Mouse (Mus musculus) spleen, adult 2 months (tissue): ENCODE measurements around the gene Capn7. TPM values are rescaled to one million over a fixed set of nuclear protein-coding genes. Genes with fewer than 3 reads are reported as not detected.

Source experiments
- DNase-seq, 2 experiments: peaks; one replicate each; pipeline versions ENCODE4 v3.0.0 to v3.0.0-alpha.2; 2012 to 2021; ENCODE audit warnings: low spot score in 2 of 2, low read depth in 1 of 2
- H3K27ac ChIP-seq: fragments of 200-500 bp; 2 replicates; pipeline ENCODE4 v1.5.1; 2012; ENCODE audit warnings: low read length, inconsistent platforms; ENCODE audit not compliant: insufficient read depth
- H3K27me3 ChIP-seq: fragments of 200-500 bp; 2 replicates; pipeline ENCODE4 v1.6.1; 2012; ENCODE audit warnings: mild to moderate bottlenecking, moderate library complexity, low read length, inconsistent platforms; ENCODE audit not compliant: control insufficient read depth, insufficient read depth
- H3K36me3 ChIP-seq: fragments of 200-500 bp; 2 replicates; pipeline ENCODE4 v1.6.1; 2012; ENCODE audit warnings: mild to moderate bottlenecking, low read length, inconsistent platforms; ENCODE audit not compliant: control insufficient read depth, insufficient read depth
- H3K4me1 ChIP-seq: fragments of 200-500 bp; 2 replicates; pipeline ENCODE4 v1.6.1; 2011; ENCODE audit warnings: inconsistent platforms; ENCODE audit not compliant: control insufficient read depth, insufficient read depth, insufficient read length
- H3K4me3 ChIP-seq: fragments of 200-500 bp; 2 replicates; pipeline ENCODE4 v1.5.1; 2011; ENCODE audit warnings: mild to moderate bottlenecking, inconsistent platforms; ENCODE audit not compliant: insufficient read depth, insufficient read length; ENCODE audit errors: extremely low read depth
- CTCF ChIP-seq: fragments of 200-500 bp; IDR thresholded peaks from 2 replicates; pipeline ENCODE4 v1.5.1; 2011; ENCODE audit warnings: mild to moderate bottlenecking, inconsistent platforms; ENCODE audit not compliant: insufficient read depth, insufficient read length, insufficient replicate concordance; ENCODE audit errors: extremely low read depth
- POLR2A ChIP-seq: fragments of 200-500 bp; IDR thresholded peaks from 2 replicates; pipeline ENCODE4 v1.6.1; 2011; ENCODE audit warnings: low read depth, low read length, inconsistent platforms
- WGBS: fragments of 180-500 bp; shearing (Covaris S2); methylation state at CpG from one replicate; pipeline ENCODE4 v1.1.7; 2018; 5-methylcytosine and 5-hydroxymethylcytosine counted together
- polyA plus RNA-seq: library from polyadenylated mRNA; depleted of rRNA; stranded (reverse); fragments of >200 nt; gene quantifications from 2 replicates; pipeline ENCODE4 v1.2.3, GENCODE M21; 2012; rRNA removed

Capn7 gene
- polyA plus RNA-seq, 1 experiment, result 7.8 TPM

GRCm38 (mm10) chr14:31420135-31420534 lies 83.7 kb downstream of the Capn7 start:
- Histone ChIP-seq H3K36me3 (peaks cover 16% of the 10 kb centered on the region; the same call in 1 of the 2 replicates), H3K27ac (peak overlapping the region; percentile 91), H3K27me3 (no peaks in the 10 kb centered on the region), H3K4me3 (no peak overlapping the region), H3K4me1 (peaks cover 63% of the 10 kb centered on the region)
- DNase-seq, result no peak
- whole genome bisulfite sequencing, result 69% methylated on average over 8 of the region's 8 CpGs
- TF ChIP-seq CTCF (no peak), POLR2A (no peak)

- Histone ChIP-seq H3K4me1 (peaks cover 59% of the 10 kb centered on the region), H3K4me3 (no peak overlapping the region), H3K27ac (peak overlapping the region; percentile 91), H3K27me3 (no peaks in the 10 kb centered on the region), H3K36me3 (peaks cover 16% of the 10 kb centered on the region; the same call in 1 of the 2 replicates)
- 45% methylated on average over 7 of the region's 7 CpGs for WGBS
- peak in 1 of 2 experiments; percentile 63 for DNase-seq
- TF ChIP-seq POLR2A, result no peak
- no peak for TF ChIP-seq CTCF
These were observed 84.1 kb downstream of the Capn7 start for GRCm38 (mm10) chr14:31420562-31420961.

GRCm38 (mm10) chr14:31420985-31421384 lies 84.5 kb downstream of the Capn7 start:
- TF ChIP-seq POLR2A (no peak), CTCF (no peak)
- no peaks in the 10 kb centered on the region for H3K27me3 ChIP-seq
- H3K4me1 ChIP-seq, result peaks cover 55% of the 10 kb centered on the region
- peaks cover 18% of the 10 kb centered on the region for H3K36me3 ChIP-seq
- H3K4me3 ChIP-seq, result no peak overlapping the region
- peak overlapping the region; percentile 91 for H3K27ac ChIP-seq
- WGBS, result 77% methylated on average over 7 of the region's 7 CpGs
- DNase-seq, result no peak

Other genes starting within 250 kb of the Capn7 start
- 33.3 and 44.2 TPM in 2 replicates for gene Smim4, start 207.7 kb upstream of the Capn7 start, polyA plus RNA-seq
- 30.3 and 46.4 TPM in 2 replicates for gene Nt5dc2, start 205.6 kb upstream of the Capn7 start, polyA plus RNA-seq
- 42.1 and 44.3 TPM in 2 replicates for gene Stab1, start 168.0 kb upstream of the Capn7 start, polyA plus RNA-seq
- gene Tnnc1, start 128.3 kb upstream of the Capn7 start, polyA plus RNA-seq, result 0.18 and 0.62 TPM in 2 replicates
- gene Nisch, start 119.7 kb upstream of the Capn7 start, polyA plus RNA-seq, result 257 and 263 TPM in 2 replicates
- gene Sema3g, start 118.8 kb upstream of the Capn7 start, polyA plus RNA-seq, result 4.0 and 4.3 TPM in 2 replicates
- 4.9 and 6.3 TPM in 2 replicates for gene Phf7, start 85.3 kb upstream of the Capn7 start, polyA plus RNA-seq
- gene Bap1, start 85.2 kb upstream of the Capn7 start, polyA plus RNA-seq, result 31.8 and 40.6 TPM in 2 replicates
- gene Dnah1, start 12.7 kb upstream of the Capn7 start, polyA plus RNA-seq, result 0.29 and 0.30 TPM in 2 replicates
- 36.0 and 43.0 TPM in 2 replicates for gene Sh3bp5, start 99.4 kb downstream of the Capn7 start, polyA plus RNA-seq
- 28.8 and 30.8 TPM in 2 replicates for gene Eaf1, start 157.8 kb downstream of the Capn7 start, polyA plus RNA-seq
- 5.8 and 7.1 TPM in 2 replicates for gene Mettl6, start 158.4 kb downstream of the Capn7 start, polyA plus RNA-seq